Mouse (Mus musculus) left cerebral cortex, adult 18-20 months (tissue): ENCODE measurements at regions not wholly inside any gene's neighbourhood (a gene's known extent, or its start where the extent isn't known, plus 50 kb on each side); places are given as distances from the start of the nearest gene placed in this dataset.

ENCODE experiments used
- DNase-seq, 2 experiments: peaks; one replicate each; pipeline ENCODE4 v3.0.0; 2021 to 2022; ENCODE audit warnings: low spot score in 2 of 2, mixed read lengths in 1 of 2

DNA sequence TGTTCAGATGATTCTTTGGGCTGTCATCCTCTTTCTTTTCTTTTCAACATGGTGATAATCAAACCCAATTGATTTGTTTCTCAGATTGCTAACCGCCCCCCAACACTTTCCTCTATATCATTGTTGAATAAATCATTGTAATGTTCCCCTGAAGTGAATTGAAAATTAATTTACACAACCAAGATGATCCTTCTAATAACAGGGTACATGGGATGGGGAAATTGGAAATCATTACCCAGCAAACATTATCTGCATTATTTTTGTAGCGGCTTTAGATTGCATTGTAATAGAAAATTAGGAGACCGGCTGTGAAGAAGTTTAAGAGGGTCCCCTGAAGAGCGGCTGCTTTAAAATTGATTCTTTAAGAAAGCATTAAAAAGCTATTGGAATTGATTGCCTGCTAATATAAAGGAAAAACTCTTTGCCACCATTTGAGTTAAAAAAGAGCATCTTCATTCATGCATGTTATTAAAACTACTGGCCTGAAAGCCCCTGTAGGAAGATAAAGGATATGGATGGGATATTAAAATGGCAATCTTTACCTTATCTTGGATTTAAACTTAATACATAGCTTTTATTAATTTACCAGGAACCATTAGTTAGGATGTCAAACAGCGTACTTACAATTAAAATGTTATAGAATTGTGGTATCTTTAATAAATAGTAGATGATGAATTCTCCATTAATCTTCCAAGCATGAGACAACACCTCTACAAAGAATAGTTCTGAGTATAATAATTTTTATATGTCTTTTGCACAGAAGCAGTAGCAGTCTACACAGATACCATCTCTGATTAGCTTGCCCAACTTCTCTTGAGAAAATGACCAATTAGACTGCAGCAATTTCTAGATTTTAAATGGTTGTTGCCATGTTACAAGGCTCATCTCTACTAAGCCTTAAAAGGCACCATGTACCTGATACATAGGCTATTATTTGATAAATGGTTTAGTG, 127.0 kb upstream of the Hs3st5 start:
- DNase-seq, result no peak

DNA sequence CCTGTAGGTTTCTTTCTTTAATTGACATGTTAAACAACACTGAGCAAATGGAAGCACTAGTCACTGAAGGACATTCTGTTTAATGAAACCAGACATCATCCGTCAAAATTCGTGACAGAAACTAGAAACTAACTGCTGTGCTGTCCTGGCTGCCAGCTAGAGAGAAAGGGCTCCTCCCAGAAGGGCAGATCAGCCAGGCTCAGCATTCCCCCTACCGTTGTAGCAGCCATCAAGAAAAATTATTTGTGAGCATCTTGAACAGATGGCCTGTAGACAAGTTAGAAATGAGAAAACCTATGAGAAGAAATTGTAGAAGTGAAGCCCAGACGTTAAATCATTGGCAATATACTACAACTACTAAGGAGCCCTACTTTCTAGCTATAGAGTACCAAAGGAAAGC, 123.3 kb upstream of the Hs3st5 start:
- DNase-seq, result no peak

DNA sequence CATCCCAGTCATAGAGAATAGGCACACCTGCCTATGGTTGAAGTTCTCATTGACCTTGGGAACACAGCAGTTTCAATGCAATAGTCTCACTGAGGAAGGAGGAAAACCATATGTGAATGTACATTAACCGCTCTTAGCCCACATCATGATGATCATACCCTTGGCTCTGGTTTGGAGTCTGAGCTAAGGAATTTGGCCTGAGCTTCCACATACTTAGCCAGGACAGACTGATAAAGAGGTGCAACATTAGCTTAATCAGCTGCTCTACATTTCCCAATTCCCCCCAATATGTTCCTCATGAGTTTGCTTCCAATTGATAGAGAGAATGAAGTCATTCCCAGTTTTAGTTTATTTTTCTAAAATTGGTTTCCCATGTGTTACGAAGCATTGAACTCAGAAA, 116.6 kb upstream of the Hs3st5 start:
- no peak for DNase-seq

DNA sequence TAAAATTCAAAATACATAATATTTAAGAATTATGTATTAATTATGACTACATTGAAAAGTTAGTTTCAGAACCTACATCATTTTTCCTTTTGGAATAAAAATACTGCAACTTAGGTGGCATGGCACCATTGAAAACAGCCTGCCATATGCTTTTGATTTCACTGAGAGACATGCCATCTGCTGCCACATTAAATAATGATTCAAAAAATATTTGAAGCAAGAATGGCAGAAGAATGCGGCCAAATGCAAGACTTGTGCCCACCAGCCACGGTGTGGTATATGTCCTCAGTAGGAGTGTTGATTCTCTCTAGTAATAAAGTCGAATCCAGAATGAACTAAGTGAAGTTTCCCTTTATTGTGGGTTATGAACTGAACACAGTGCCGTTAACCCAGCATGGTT, 113.0 kb upstream of the Hs3st5 start:
- DNase-seq, result peak in 1 of 2 experiments; percentile 1

DNA sequence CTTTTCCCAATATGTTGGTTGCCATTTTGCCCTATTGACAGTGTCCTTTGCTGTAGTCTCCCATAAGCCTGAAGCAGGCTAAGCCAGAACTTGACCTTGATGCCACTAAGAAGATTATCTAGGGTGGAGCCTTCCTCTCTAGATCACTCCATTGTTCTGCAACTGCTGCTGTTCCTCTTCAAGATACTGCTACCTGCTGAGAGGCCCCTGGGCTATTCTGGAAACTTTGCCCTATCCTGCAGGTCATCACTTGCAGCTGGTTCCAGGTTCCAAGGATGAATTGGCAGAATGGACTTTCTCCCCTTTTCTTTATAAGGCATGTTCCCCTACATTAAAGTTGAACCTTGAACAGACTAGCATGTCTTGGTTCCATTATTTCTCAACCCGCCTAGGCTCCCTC, 110.0 kb upstream of the Hs3st5 start:
- DNase-seq, result no peak

DNA sequence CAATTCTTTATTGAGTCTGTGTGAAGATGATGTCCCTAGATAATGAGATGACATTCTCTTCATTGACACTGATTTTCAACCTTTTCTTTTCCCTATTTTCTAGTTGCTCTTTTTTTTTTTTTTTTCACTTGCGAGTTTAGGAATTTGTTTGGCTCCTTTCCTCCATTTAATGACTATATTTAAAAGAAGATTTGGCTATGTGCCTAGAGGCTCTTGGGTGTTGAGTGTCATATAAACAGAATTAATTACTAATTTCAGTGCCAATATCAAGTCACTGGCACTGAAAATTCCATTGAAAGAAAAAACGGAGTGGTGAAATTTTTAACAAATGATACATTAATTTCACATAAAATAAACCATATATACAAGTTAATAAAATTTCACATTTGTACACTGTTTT, 98.6 kb upstream of the Hs3st5 start:
- DNase-seq, result no peak

DNA sequence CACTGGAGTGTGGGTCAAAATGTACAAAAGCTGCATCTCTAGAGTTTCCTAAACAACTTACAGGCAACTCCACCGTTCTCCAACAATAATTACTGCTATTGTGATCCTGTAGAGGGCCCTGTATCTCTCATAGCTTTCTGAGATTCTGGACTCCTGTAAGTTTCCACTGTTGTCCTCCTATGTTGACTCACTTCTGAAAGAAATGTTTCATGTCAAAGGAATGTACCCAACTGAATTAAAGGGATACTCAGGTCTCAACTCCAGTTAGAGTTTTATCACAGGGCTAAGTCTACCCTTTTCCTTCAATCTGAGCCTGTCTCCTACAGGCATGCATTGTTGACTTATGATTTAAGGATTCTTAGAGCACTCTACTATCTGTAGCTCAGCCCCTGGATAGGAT, 75.3 kb upstream of the Hs3st5 start:
- DNase-seq, result no peak

DNA sequence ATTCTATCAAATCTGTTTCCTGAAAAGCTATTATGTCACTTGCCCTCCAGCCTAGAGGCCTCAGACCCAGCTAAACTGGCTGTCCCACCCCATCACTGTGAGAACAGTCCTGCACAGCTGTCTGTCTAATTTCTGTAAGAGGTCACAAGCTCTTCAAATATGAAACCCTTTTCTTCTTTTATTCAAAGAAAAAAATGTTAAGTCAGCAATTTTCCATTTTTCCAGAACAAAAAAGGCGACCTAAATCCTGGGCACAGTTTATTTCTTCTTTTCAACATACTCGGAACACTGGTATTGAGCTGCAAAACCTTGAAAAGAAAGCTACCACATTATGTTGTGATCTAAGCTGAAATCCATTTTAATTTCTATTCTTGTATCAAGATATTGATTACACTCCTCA, 69.2 kb upstream of the Hs3st5 start:
- no peak for DNase-seq
